Mouse (Mus musculus) large intestine, adult 2 months (tissue): ENCODE results near the gene Gsk3b. TPM values are rescaled to one million over a fixed set of nuclear protein-coding genes. Genes with fewer than 3 reads are reported as not detected.
A peak's percentile ranks its signal among the peaks of the same experiment; 100 is the strongest.
"Not testable (repeated sequence)": the region's sequence is repeated elsewhere in the genome, so short reads cannot be mapped to it uniquely, and the experiment has no call there.

ENCODE experiments used
- DNase-seq: peaks from one replicate; pipeline ENCODE4 v3.0.0-alpha.2; 2012; ENCODE audit warnings: low read depth, low spot score
- WGBS: fragments of 180-500 bp; shearing (Covaris S2); methylation state at CpG from one replicate; pipeline ENCODE4 v1.1.7; 2018; 5-methylcytosine and 5-hydroxymethylcytosine counted together
- polyA plus RNA-seq: library from polyadenylated mRNA; depleted of rRNA; stranded (reverse); fragments of >200 nt; gene quantifications from 2 replicates; pipeline ENCODE4 v1.2.3, GENCODE M21; 2012

The Gsk3b gene
- polyA plus RNA-seq, 1 experiment = 7.1 TPM

GRCm38 (mm10) chr16:38168971-38169370, 80.2 kb downstream of the Gsk3b start:
- no peak for DNase-seq
- 92% methylated on average over 5 of the region's 5 CpGs for WGBS

- 84% methylated on average over 4 of the region's 4 CpGs for WGBS
- no peak for DNase-seq
Observed at GRCm38 (mm10) chr16:38179150-38179549, 90.3 kb downstream of the Gsk3b start.

DNA sequence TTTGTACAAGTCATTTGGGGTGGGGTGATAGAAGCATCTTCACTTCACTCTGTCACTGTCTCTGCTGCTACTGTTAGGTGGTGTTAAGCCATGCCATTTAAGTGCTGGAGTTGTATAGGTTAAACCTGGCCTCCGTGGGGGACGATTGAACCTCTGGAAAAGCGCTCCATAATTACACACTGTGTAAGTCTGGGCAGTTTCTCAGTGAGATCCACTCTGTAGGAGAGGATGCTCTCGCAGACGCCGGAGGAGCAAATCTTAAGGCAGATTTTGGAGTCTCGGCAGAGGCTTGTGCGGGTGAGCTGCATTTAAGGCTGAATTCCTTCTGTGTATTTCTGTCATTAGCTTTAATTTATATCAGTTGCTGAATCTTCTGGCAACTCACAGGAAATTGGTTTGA, 92.6 kb downstream of the Gsk3b start:
- 83% methylated on average over 8 of the region's 8 CpGs for WGBS
- no peak for DNase-seq

- DNase-seq = peak; percentile 70
- WGBS = 34% methylated on average over 8 of the region's 8 CpGs
Observed at GRCm38 (mm10) chr16:38184657-38185269, 96.0 kb downstream of the Gsk3b start.

GRCm38 (mm10) chr16:38189952-38190351, 101.2 kb downstream of the Gsk3b start:
- WGBS = 75% methylated on average over 4 of the region's 4 CpGs
- no peak for DNase-seq

GRCm38 (mm10) chr16:38190531-38190930, 101.7 kb downstream of the Gsk3b start:
- no peak for DNase-seq
- 50% methylated on average over 3 of the region's 3 CpGs for WGBS

DNA sequence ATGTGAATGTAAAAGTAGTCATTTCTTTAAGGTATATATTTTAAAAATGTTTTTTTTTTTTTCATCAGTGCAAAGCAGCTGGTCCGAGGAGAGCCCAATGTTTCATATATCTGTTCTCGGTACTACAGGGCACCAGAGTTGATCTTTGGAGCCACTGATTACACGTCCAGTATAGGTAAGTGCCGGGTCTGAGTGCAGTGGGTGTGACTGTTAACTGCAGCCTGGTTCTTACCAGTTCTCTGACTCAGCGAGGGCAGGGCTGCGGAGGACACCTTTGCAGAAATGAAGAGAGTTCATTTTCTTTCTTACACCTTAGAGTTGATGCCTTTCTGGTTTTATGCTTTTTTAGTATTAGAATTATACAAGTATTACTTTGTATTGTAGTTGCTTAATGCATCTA, 102.7 kb downstream of the Gsk3b start:
- peak; percentile 45 for DNase-seq
- 32% methylated on average over 6 of the region's 6 CpGs for WGBS

DNA sequence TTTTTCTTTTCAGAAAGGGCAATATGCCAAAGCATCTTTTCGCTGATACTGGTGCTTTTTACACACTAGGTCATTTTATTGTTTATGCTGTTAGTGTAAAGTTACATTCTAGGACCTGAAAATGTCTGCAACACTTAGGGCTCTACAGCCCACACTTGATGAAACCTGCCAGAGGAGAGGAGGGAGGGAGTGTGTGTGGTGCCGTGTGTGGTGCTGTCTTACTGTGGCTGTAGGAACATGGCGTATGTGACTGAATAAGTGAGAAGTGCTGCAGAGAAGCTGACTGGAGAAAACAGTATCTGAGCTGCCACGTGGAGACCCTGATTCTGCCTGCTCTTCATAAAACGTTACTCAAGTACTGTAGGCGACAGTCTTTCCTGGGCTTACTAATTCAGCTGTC, 103.8 kb downstream of the Gsk3b start:
- no peak for DNase-seq
- 85% methylated on average over 6 of the region's 6 CpGs for WGBS

DNA sequence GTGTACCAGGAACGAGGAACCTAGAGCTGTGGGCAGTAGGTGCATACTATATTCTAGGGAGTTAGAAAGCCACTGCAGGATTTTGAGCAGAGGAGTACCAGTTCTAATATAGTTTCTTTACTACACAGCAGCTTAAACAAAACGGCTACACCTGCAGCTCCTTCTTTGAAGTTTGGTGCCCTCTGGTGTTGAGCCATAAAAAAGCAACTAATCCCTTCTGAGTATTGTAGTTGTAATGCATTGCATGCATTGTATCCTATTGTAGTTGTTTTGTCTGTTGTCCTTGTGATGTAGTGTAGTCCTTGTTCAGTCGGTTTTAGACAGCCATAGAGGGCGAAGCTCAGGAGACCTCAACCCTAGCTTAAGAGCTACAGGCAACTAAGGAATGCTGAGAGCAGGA, 108.5 kb downstream of the Gsk3b start:
- WGBS = 34% methylated on average over 4 of the region's 4 CpGs
- peak; percentile 54 for DNase-seq

DNA sequence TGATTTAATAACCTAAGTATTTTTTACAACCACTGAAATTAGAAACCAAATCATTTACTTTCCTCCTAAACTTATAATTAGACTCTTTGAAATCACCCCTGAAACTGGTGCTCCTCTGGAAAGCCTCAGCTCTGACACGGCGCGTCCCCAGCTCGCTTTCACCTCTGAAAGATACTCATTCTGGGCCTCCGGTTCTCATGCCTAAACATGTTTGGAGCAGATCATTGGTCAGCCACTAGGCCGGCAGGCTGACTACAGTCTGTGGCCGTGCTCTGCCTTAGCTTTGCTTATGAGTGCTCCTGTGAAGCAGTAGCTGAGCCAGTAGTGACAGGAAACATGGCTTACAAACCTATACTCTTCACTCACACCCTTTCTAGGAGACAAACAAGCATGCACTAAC, 116.5 kb downstream of the Gsk3b start:
- DNase-seq = no peak
- WGBS = 94% methylated on average over 7 of the region's 7 CpGs

- 100% methylated on average over 4 of the region's 5 CpGs for WGBS
- not testable (repeated sequence) for DNase-seq
Observed at GRCm38 (mm10) chr16:38222491-38222890, 133.7 kb downstream of the Gsk3b start.

DNA sequence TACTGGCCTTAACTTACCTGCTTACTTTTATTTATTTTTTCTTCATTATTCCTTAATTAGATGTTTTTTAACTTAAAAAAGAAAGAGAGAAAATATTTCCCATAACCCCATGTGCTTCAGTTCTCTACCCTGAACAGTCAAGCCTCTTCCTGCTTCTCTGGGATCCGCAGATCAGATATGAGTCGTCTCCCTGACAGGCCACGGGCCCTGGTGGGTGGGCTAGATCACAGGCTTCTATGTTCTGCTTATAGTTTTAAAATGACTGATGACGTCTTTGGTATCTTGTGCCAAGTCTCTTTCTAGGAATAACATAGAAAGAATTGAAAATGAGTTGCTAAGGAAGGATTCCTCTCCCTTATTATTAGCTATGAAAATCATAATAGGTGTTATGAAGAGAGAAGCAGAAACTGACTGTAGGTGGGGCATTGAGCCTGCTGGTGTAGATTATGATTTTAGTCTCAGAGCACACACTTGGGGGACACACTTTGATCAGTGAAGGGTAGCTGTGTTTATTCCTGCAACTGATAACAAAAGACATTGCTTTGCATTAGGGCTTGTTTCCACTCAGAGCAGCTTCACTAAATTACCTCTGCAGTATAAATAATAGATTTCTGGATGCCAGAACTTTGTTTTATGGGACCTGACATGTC, 148.3 kb downstream of the Gsk3b start:
- 65% methylated on average over 4 of the region's 4 CpGs for WGBS
- no peak for DNase-seq

DNA sequence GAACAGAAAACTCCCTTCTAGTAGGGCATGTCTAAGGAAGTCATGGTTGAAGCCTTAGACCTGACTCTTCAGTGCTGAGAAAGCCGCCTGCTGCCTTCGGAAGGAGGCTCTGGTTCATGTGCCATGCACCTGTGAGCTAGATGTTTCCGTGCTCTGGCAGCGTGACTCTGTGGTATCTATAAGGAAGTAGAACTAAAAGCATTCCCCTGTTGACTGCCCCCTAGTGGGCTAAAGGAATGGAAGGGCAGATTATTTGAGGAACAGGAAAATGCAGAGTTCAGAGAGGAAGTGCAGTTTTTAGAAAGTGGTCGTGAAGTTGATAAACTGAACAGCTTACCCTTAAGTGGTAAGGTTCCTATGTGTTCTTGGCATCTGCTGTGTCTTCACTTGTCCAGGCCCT, 150.9 kb downstream of the Gsk3b start:
- DNase-seq = peak; percentile 44
- WGBS = 25% methylated on average over 5 of the region's 5 CpGs

DNA sequence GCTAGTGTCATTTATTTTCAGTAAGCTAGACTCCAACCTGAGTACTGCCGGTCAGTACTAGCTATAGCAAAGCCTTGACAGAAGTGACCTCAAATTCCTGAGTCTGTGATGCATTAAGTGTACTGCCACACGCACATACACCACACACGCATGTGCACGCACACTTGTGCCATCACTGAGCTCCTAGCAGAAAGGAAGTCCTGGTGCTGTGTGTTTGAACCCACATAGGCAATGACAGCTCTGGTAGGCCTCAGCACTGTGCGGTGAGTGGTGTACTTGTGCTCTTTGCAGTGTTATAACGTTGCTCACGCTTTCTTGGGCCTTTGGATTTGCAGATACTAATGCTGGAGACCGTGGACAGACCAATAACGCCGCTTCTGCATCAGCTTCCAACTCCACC, 151.4 kb downstream of the Gsk3b start:
- WGBS = 94% methylated on average over 10 of the region's 10 CpGs
- no peak for DNase-seq

GRCm38 (mm10) chr16:38244111-38244510, 155.3 kb downstream of the Gsk3b start:
- no peak for DNase-seq
- WGBS = 89% methylated on average over 6 of the region's 6 CpGs

- no peak for DNase-seq
- 84% methylated on average over 2 of the region's 2 CpGs for WGBS
Observed at GRCm38 (mm10) chr16:38245379-38245778, 156.6 kb downstream of the Gsk3b start.

DNA sequence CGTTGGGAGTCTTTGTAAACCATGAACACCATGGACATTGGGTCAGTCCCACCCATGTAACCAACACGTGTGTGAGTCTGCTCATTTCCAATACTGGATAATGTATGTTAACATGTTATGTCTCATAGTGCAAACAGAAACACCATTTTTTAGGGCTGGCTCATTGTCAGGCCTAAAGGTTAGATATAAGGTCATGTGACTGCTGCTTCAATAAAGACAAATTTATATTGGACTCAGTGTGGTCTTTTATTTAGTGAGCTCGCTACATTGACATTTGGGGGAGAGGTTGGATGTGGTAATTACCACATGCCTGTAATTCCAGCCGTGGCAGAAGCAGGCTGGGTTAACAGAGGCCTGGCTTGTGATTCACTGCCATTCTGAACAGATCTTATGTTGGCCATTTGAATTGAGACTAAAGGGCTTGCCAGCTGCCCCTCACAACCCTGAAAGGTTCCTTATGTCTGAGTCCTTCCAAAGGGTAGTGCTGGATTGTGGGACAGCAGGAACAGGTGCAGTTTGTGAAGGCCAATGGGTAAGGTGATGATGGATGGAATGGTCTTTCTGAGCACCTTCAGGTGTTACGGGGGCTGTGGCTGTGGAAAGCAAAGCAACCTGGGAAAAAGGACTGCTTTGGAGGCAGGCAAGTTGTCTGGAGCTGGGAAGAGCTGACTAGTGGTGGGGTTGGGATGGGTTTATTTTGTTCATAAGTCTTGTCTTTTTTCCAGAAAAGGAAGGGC, 157.2 kb downstream of the Gsk3b start:
- no peak for DNase-seq
- WGBS = 56% methylated on average over 5 of the region's 5 CpGs

GRCm38 (mm10) chr16:38248331-38248961, 159.6 kb downstream of the Gsk3b start:
- WGBS = 44% methylated on average over 13 of the region's 13 CpGs
- DNase-seq = no peak

GRCm38 (mm10) chr16:38250467-38250866, 161.7 kb downstream of the Gsk3b start:
- DNase-seq = no peak
- WGBS = 89% methylated on average over 6 of the region's 6 CpGs

GRCm38 (mm10) chr16:38254001-38254400, 165.2 kb downstream of the Gsk3b start:
- WGBS = 87% methylated on average over 14 of the region's 14 CpGs
- DNase-seq = no peak
